Mouse (Mus musculus): Measurements from ENCODE around the gene Tmem115. TPM values are rescaled to one million over a fixed set of nuclear protein-coding genes. Genes with fewer than 3 reads are reported as not detected.
A peak's percentile ranks its signal among the peaks of the same experiment; 100 is the strongest.
"Not testable (repeated sequence)": the region's sequence is repeated elsewhere in the genome, so short reads cannot be mapped to it uniquely, and the experiment has no call there.

Gene Tmem115
- polyA plus RNA-seq, 1 experiment from 2014 or later: 39.3 TPM

GRCm38 (mm10) chr9:107570845-107571244 is 37.1 kb downstream of the Tmem115 start:
- WGBS: 94% methylated on average over 21 of the region's 21 CpGs
- H3K27ac ChIP-seq (replicated peaks): peak overlapping the region; percentile 95; the same call in 1 of the 2 replicates
- DNase-seq (ENCODE audit: low spot score): no peak
- peaks cover 58% of the 10 kb centered on the region for H3K4me1 ChIP-seq
- H3K36me3 ChIP-seq (replicated peaks): peaks cover 62% of the 10 kb centered on the region
- H3K4me3 ChIP-seq: peak overlapping the region; percentile 79
- no peaks in the 10 kb centered on the region for H3K27me3 ChIP-seq (replicated peaks; ENCODE audit: low read depth, poor library complexity, severe bottlenecking)
- no peaks in the 10 kb centered on the region for H3K9me3 ChIP-seq

- Histone ChIP-seq H3K4me1 (peaks cover 58% of the 10 kb centered on the region), H3K36me3 (replicated peaks) (peaks cover 54% of the 10 kb centered on the region), H3K27ac (replicated peaks) (no peak overlapping the region), H3K27me3 (replicated peaks; ENCODE audit: low read depth, poor library complexity, severe bottlenecking) (no peaks in the 10 kb centered on the region), H3K9me3 (no peaks in the 10 kb centered on the region), H3K4me3 (peak overlapping the region; percentile 79)
- WGBS: 93% methylated on average over 22 of the region's 22 CpGs
- DNase-seq (ENCODE audit: low spot score): no peak
These were observed 38.0 kb downstream of the Tmem115 start for GRCm38 (mm10) chr9:107571534-107572326.

- H3K27ac ChIP-seq (replicated peaks): no peak overlapping the region
These were observed 38.5 kb downstream of the Tmem115 start for GRCm38 (mm10) chr9:107572327-107572662.

GRCm38 (mm10) chr9:107573774-107574173 is 40.0 kb downstream of the Tmem115 start:
- H3K9me3 ChIP-seq; H3K4me3 ChIP-seq; DNase-seq (ENCODE audit: low spot score); H3K27me3 ChIP-seq (replicated peaks; ENCODE audit: low read depth, poor library complexity, severe bottlenecking); H3K27ac ChIP-seq (replicated peaks): not testable (repeated sequence)
- H3K36me3 ChIP-seq (replicated peaks): peaks cover 54% of the 10 kb centered on the region
- peaks cover 61% of the 10 kb centered on the region for H3K4me1 ChIP-seq
- 81% methylated on average over 6 of the region's 6 CpGs for WGBS

More at GRCm38 (mm10) chr9:107572327-107572662, 38.5 kb downstream of the Tmem115 start:
- peaks cover 54% of the 10 kb centered on the region for H3K36me3 ChIP-seq (replicated peaks)
- DNase-seq (ENCODE audit: low spot score): no peak
- 92% methylated on average over 2 of the region's 2 CpGs for WGBS
- no peaks in the 10 kb centered on the region for H3K27me3 ChIP-seq (replicated peaks; ENCODE audit: low read depth, poor library complexity, severe bottlenecking)
- peaks cover 58% of the 10 kb centered on the region for H3K4me1 ChIP-seq
- H3K4me3 ChIP-seq: peak overlapping the region; percentile 79; the same call in 1 of the 2 replicates
- no peaks in the 10 kb centered on the region for H3K9me3 ChIP-seq

- Histone ChIP-seq H3K27ac (replicated peaks) (peak overlapping the region; percentile 86), H3K9me3 (no peaks in the 10 kb centered on the region), H3K4me1 (peaks cover 70% of the 10 kb centered on the region), H3K36me3 (replicated peaks) (peaks cover 50% of the 10 kb centered on the region), H3K4me3 (peak overlapping the region; percentile 59), H3K27me3 (replicated peaks; ENCODE audit: low read depth, poor library complexity, severe bottlenecking) (no peaks in the 10 kb centered on the region)
- WGBS: 79% methylated on average over 14 of the region's 14 CpGs
- peak; percentile 58 for DNase-seq (ENCODE audit: low spot score)
These were observed 42.0 kb downstream of the Tmem115 start for GRCm38 (mm10) chr9:107575579-107576356.

GRCm38 (mm10) chr9:107576357-107577107 is 42.8 kb downstream of the Tmem115 start, which contains the start of gene Hyal1:
Gene Hyal1, plus strand, starts transcription at chr9:107576927.
- H3K9me3 ChIP-seq: no peaks in the 10 kb centered on the region
- peaks cover 70% of the 10 kb centered on the region for H3K4me1 ChIP-seq
- no peaks in the 10 kb centered on the region for H3K27me3 ChIP-seq (replicated peaks; ENCODE audit: low read depth, poor library complexity, severe bottlenecking)
- peak within 1 kb of the TSS; percentile 86 for H3K27ac ChIP-seq (replicated peaks)
- H3K4me3 ChIP-seq: peak within 1 kb of the TSS; percentile 59
- peak; percentile 92 for DNase-seq (ENCODE audit: low spot score)
- H3K36me3 ChIP-seq (replicated peaks): peaks cover 42% of the 10 kb centered on the region
- 22% methylated on average over 16 of the region's 16 CpGs for WGBS

- no peak overlapping the region for H3K27ac ChIP-seq (replicated peaks)
- H3K27me3 ChIP-seq (replicated peaks; ENCODE audit: low read depth, poor library complexity, severe bottlenecking): no peaks in the 10 kb centered on the region
- DNase-seq (ENCODE audit: low spot score): no peak
- peak overlapping the region; percentile 59 for H3K4me3 ChIP-seq
- 95% methylated on average over 10 of the region's 10 CpGs for WGBS
- no peaks in the 10 kb centered on the region for H3K9me3 ChIP-seq
- peaks cover 35% of the 10 kb centered on the region for H3K36me3 ChIP-seq (replicated peaks)
- peaks cover 75% of the 10 kb centered on the region for H3K4me1 ChIP-seq
These were observed 44.1 kb downstream of the Tmem115 start for GRCm38 (mm10) chr9:107577871-107578270.

- H3K36me3 ChIP-seq (replicated peaks): peaks cover 35% of the 10 kb centered on the region
- peak within 1 kb of the TSS; percentile 93; the same call in 1 of the 2 replicates for H3K27ac ChIP-seq (replicated peaks)
- no peaks in the 10 kb centered on the region for H3K9me3 ChIP-seq
- H3K4me1 ChIP-seq: peaks cover 75% of the 10 kb centered on the region
- DNase-seq (ENCODE audit: low spot score): no peak
- peak within 1 kb of the TSS; percentile 77 for H3K4me3 ChIP-seq
- no peaks in the 10 kb centered on the region for H3K27me3 ChIP-seq (replicated peaks; ENCODE audit: low read depth, poor library complexity, severe bottlenecking)
- WGBS: 75% methylated on average over 3 of the region's 3 CpGs
These were observed 44.8 kb downstream of the Tmem115 start, which contains the start of gene Naa80 for GRCm38 (mm10) chr9:107578587-107578986. Gene Naa80, plus strand, starts transcription at chr9:107578887.

- 92% methylated on average over 14 of the region's 14 CpGs for WGBS
- H3K27ac ChIP-seq (replicated peaks): peak overlapping the region; percentile 93; the same call in 1 of the 2 replicates
- H3K36me3 ChIP-seq (replicated peaks): peaks cover 34% of the 10 kb centered on the region
- H3K4me1 ChIP-seq: peaks cover 75% of the 10 kb centered on the region
- no peaks in the 10 kb centered on the region for H3K27me3 ChIP-seq (replicated peaks; ENCODE audit: low read depth, poor library complexity, severe bottlenecking)
- no peak for DNase-seq (ENCODE audit: low spot score)
- peak overlapping the region; percentile 77; the same call in 1 of the 2 replicates for H3K4me3 ChIP-seq
- no peaks in the 10 kb centered on the region for H3K9me3 ChIP-seq
These were observed 45.5 kb downstream of the Tmem115 start for GRCm38 (mm10) chr9:107579023-107579900.

- Histone ChIP-seq H3K4me1 (peaks cover 70% of the 10 kb centered on the region), H3K36me3 (replicated peaks) (peaks cover 28% of the 10 kb centered on the region)
- WGBS: under 1% methylated on average over 32 of the region's 32 CpGs
These were observed 47.0 kb downstream of the Tmem115 start, which contains the start of gene Hyal3 for GRCm38 (mm10) chr9:107580501-107581317. Gene Hyal3, plus strand, starts transcription at chr9:107580818.

GRCm38 (mm10) chr9:107581584-107581983 is 47.8 kb downstream of the Tmem115 start:
- Histone ChIP-seq H3K36me3 (replicated peaks) (peaks cover 28% of the 10 kb centered on the region), H3K4me1 (peaks cover 62% of the 10 kb centered on the region), H3K27me3 (replicated peaks; ENCODE audit: low read depth, poor library complexity, severe bottlenecking) (no peaks in the 10 kb centered on the region), H3K4me3 (peak overlapping the region; percentile 77), H3K9me3 (no peaks in the 10 kb centered on the region), H3K27ac (replicated peaks) (peak overlapping the region; percentile 93)
- no peak for DNase-seq (ENCODE audit: low spot score)
- 74% methylated on average over 4 of the region's 4 CpGs for WGBS

More at GRCm38 (mm10) chr9:107580501-107581317, 47.0 kb downstream of the Tmem115 start, which contains the start of gene Hyal3:
- no peaks in the 10 kb centered on the region for H3K27me3 ChIP-seq (replicated peaks; ENCODE audit: low read depth, poor library complexity, severe bottlenecking)
- no peaks in the 10 kb centered on the region for H3K9me3 ChIP-seq
- peak within 1 kb of the TSS; percentile 77 for H3K4me3 ChIP-seq
- peak; percentile 86 for DNase-seq (ENCODE audit: low spot score)
- H3K27ac ChIP-seq (replicated peaks): peak within 1 kb of the TSS; percentile 93

All from embryonic facial prominence, embryonic 10.5 days (tissue).